Mouse (Mus musculus) liver, embryonic 15.5 days (tissue): ENCODE measurements around the gene Tpr. TPM values are rescaled to one million over a fixed set of nuclear protein-coding genes. Genes with fewer than 3 reads are reported as not detected.

Experiments
- polyA plus RNA-seq: library from polyadenylated mRNA; unstranded; fragments of >200 nt; fragmentation: Nextera tagmentation; extraction: Ambion mirVana; gene quantifications from 2 replicates; pipeline ENCODE4 v1.2.1, GENCODE M21; 2015

Gene Tpr
- polyA plus RNA-seq, 1 experiment from 2014 or later = 67.2 TPM

Other genes with a start within 250 kb of the Tpr start
- gene Pdc, start 73.4 kb upstream of the Tpr start, polyA plus RNA-seq = not detected in 2 replicates
- 12.9 and 13.9 TPM in 2 replicates for gene Odr4, start 242 bp downstream of the Tpr start, polyA plus RNA-seq
- gene Prg4, start 73.3 kb downstream of the Tpr start, polyA plus RNA-seq = 0.06 and 0.14 TPM in 2 replicates